Mouse (Mus musculus): Measurements from ENCODE around the gene Ces3b. TPM values are rescaled to one million over a fixed set of nuclear protein-coding genes. Genes with fewer than 3 reads are reported as not detected.
A peak's percentile ranks its signal among the peaks of the same experiment; 100 is the strongest.
"Not testable (repeated sequence)": the region's sequence is repeated elsewhere in the genome, so short reads cannot be mapped to it uniquely, and the experiment has no call there.

The Ces3b gene
- polyA plus RNA-seq, 1 experiment from 2014 or later: not detected

DNA sequence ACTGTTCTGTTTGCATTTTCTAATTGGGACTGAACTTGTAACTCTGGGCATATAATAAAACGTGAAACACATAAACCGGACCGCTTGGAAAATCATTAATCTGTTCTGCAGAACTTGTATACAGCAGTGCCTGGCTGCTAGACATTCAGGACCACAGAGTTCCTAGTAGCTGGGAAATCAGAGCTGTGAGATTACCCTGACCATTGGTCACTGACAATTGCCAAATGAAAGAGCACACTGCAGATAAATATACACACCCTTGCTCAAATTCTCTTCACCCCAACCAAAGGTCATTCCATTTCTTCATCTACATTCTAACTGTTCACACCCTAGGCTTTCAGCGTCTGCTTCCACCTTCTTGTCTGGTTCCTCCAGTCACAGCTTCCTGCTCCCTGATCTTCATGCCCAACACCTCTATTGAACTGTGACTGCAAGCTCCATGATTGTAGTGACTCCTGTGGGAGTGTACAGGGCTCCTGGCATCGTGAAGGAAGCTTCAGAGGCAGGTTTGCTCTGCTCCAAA lies 2.7 kb upstream of the Ces3b start:
- Histone ChIP-seq H3K27ac (replicated peaks) (no peak overlapping the region), H3K4me1 (replicated peaks) (no peaks in the 10 kb centered on the region), H3K9ac (no peak overlapping the region), H3K4me2 (no peak overlapping the region), H3K27me3 (no peaks in the 10 kb centered on the region), H3K36me3 (replicated peaks) (no peaks in the 10 kb centered on the region), H3K4me3 (replicated peaks) (no peak overlapping the region), H3K9me3 (replicated peaks) (no peaks in the 10 kb centered on the region)
- WGBS (ENCODE audit: insufficient replicate concordance): 42% methylated on average over 5 of the region's 5 CpGs
- ATAC-seq (ENCODE audit: insufficient read depth): no peak

DNA sequence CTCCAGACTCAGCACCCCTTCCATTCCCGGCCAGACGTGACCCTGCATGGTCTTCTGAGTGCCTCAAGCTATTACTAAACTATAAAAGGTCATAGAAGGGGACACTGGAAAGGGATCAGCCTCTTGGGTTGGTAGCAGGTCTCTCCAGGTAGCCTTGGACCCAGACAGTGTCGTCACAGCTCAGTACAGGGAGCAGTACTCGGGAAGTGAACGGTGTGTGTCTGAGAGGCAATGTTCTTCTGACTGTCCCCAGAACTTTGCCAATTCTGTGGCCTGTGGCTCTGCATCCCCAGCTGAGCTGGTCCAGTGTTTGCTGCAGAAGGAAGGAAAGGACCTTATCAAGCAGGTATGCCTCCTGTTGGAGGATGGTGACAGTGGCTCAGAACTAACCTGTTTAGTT lies 4.6 kb downstream of the Ces3b start:
- H3K9me3 ChIP-seq (replicated peaks); ATAC-seq (ENCODE audit: insufficient read depth); H3K27ac ChIP-seq (replicated peaks); H3K4me3 ChIP-seq (replicated peaks); H3K27me3 ChIP-seq; H3K36me3 ChIP-seq (replicated peaks); H3K4me2 ChIP-seq; H3K9ac ChIP-seq; H3K4me1 ChIP-seq (replicated peaks): not testable (repeated sequence)
- WGBS (ENCODE audit: insufficient replicate concordance): 75% methylated on average over 5 of the region's 5 CpGs

DNA sequence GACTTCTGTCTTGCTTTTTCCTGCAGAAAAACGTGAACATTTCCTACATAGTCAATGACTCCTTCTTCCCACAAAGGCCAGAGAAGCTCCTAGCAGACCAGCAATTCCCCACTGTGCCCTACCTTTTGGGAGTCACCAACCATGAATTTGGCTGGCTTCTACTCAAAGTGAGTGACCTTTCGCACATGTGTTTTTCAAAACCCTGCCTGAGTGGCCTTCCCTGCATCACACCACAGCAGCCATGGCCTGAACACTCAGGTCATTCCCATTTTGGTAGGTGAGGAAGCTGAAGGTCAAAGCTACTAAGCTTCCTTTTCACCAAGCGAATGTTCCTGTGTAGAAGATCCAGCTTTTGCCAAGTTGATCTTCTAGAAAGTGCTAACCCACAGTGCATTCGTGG lies 5.0 kb downstream of the Ces3b start:
- no peak for ATAC-seq (ENCODE audit: insufficient read depth)
- 45% methylated on average over 4 of the region's 4 CpGs for WGBS (ENCODE audit: insufficient replicate concordance)
- H3K27me3 ChIP-seq: no peaks in the 10 kb centered on the region
- no peaks in the 10 kb centered on the region for H3K4me1 ChIP-seq (replicated peaks)
- H3K9ac ChIP-seq: no peak overlapping the region
- H3K4me2 ChIP-seq: no peak overlapping the region
- H3K9me3 ChIP-seq (replicated peaks): no peaks in the 10 kb centered on the region
- H3K36me3 ChIP-seq (replicated peaks): no peaks in the 10 kb centered on the region
- no peak overlapping the region for H3K27ac ChIP-seq (replicated peaks)
- H3K4me3 ChIP-seq (replicated peaks): no peak overlapping the region

DNA sequence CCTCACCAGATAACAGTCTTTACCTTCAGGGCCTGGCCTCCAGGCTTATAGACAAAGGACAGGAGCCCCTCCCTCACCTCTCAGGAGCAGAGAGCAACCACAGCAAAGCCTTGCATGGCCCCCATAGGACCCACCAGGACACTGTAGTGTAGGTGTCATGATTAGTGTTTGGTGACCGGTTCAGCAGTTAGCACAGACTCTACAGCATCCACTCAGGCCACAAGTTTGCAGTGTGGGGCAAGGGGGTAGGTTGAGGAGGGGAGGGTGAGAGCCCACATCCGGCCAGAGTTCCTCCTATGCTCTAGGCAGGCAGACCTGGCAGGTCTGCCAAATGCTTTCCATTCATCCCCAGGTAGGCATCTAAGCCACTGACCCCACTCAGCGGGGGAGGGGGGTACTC lies 10.4 kb downstream of the Ces3b start:
- ATAC-seq (ENCODE audit: insufficient read depth): no peak
- H3K27ac ChIP-seq (replicated peaks): no peak overlapping the region
- H3K9me3 ChIP-seq (replicated peaks): no peaks in the 10 kb centered on the region
- H3K27me3 ChIP-seq: no peaks in the 10 kb centered on the region
- no peaks in the 10 kb centered on the region for H3K36me3 ChIP-seq (replicated peaks)
- 58% methylated on average over 3 of the region's 3 CpGs for WGBS (ENCODE audit: insufficient replicate concordance)
- H3K4me3 ChIP-seq (replicated peaks): no peak overlapping the region
- no peak overlapping the region for H3K9ac ChIP-seq
- no peaks in the 10 kb centered on the region for H3K4me1 ChIP-seq (replicated peaks)
- no peak overlapping the region for H3K4me2 ChIP-seq

DNA sequence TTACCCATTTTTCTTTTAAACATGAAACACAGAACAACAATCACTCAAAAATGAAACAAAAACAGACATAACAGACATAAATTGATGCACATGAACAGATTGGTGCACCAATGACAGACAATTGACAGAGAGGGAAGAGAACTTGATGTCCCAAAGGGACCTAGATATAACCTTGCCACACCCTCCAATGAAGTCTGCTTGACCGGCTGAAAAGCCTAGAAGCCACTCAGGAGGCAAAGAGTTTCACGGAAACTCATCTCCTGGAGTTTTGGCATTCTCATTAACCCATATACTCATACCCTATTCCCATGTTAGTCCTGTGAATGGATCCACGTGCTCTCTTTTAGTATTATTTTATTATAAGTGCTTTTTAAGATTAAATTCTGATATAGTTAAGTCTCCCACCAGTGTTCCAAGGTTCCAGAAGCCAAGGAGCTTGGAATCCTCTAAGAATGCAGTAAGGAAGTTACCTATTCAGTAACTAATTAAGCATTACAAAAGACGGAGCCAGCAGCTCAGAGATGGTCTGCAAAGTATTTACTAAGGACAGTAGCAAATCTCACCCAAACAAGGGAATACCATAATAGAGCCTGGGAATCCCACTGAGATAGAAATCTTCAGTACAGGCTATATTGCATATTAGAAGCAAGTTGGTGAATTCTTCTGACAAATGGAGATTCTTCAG lies 18.7 kb downstream of the Ces3b start:
- H3K9ac ChIP-seq; H3K4me3 ChIP-seq (replicated peaks); H3K27ac ChIP-seq (replicated peaks); ATAC-seq (ENCODE audit: insufficient read depth); H3K9me3 ChIP-seq (replicated peaks); H3K36me3 ChIP-seq (replicated peaks); H3K4me1 ChIP-seq (replicated peaks); H3K4me2 ChIP-seq; H3K27me3 ChIP-seq: not testable (repeated sequence)
- WGBS (ENCODE audit: insufficient replicate concordance): 56% methylated on average over 4 of the region's 4 CpGs

DNA sequence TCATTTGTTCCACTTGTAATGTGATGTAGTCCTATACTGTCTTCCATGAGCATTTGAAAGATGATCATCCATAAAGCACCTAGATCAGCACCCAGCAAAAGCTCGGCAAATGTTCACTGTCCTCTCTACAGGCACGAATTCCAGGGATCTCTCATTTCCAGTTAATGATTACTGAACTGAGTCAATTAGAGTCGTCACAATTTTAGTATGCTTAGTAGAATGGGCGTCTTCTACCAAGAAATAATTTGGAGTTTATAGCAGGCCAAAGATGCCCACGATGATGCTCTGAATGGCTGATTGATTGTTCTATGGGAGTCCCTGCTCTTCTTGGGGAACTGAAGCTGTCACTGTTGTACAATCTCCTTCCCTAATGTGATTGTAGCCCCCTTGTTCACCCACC lies 20.1 kb downstream of the Ces3b start:
- H3K9ac ChIP-seq; H3K4me1 ChIP-seq (replicated peaks); H3K27me3 ChIP-seq; ATAC-seq (ENCODE audit: insufficient read depth); H3K4me3 ChIP-seq (replicated peaks); H3K27ac ChIP-seq (replicated peaks); H3K9me3 ChIP-seq (replicated peaks); H3K36me3 ChIP-seq (replicated peaks); H3K4me2 ChIP-seq: not testable (repeated sequence)
- 45% methylated on average over 5 of the region's 5 CpGs for WGBS (ENCODE audit: insufficient replicate concordance)

DNA sequence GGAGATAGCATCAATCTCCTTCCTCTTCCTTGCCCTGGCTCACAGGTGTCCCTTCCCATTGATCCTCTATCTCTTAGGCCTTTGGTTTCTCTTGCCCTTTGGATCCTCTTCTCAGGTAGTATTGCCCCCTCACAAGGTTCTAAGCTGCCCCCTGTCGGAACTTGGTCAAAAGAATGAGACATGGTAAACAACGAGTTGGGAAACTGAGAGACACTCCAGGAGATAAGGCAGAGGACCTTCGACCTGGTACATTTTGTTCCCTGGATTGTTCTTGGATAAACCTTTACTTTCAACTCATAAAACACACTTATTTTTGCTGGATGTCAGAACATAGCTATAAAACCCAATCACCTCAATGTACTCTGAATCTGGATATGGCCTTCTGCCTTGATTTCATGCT lies 20.7 kb downstream of the Ces3b start:
- ATAC-seq (ENCODE audit: insufficient read depth): no peak
- no peak overlapping the region for H3K9ac ChIP-seq
- no peaks in the 10 kb centered on the region for H3K27me3 ChIP-seq
- H3K4me1 ChIP-seq (replicated peaks): no peaks in the 10 kb centered on the region
- H3K36me3 ChIP-seq (replicated peaks): no peaks in the 10 kb centered on the region
- H3K4me3 ChIP-seq (replicated peaks): no peak overlapping the region
- no peak overlapping the region for H3K27ac ChIP-seq (replicated peaks)
- WGBS (ENCODE audit: insufficient replicate concordance): 57% methylated on average over 3 of the region's 3 CpGs
- no peaks in the 10 kb centered on the region for H3K9me3 ChIP-seq (replicated peaks)
- no peak overlapping the region for H3K4me2 ChIP-seq

DNA sequence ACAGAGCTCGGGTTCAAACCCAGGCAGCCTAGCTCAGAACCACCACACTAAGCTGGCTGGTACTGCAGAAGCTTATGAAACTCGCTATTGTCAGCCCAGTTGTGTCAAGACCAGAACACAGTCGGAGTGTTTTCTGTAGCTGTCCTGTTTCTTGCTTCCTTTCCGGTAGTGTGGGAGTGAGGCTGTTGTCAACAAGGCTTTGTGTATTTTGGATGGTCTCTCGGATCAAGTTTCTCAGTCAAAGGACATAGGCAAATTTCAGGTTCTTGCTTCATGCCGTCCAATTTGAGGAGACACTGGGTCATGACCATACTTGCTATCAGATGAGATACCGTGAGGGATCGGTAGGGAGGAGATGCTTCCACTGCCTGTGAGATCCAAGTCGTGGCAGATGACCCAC lies 46.3 kb downstream of the Ces3b start:
- Histone ChIP-seq H3K4me2 (no peak overlapping the region), H3K36me3 (replicated peaks) (no peaks in the 10 kb centered on the region), H3K4me3 (replicated peaks) (no peak overlapping the region), H3K27ac (replicated peaks) (no peak overlapping the region), H3K9ac (no peak overlapping the region), H3K9me3 (replicated peaks) (no peaks in the 10 kb centered on the region), H3K4me1 (replicated peaks) (no peaks in the 10 kb centered on the region), H3K27me3 (no peaks in the 10 kb centered on the region)
- 60% methylated on average over 9 of the region's 9 CpGs for WGBS (ENCODE audit: insufficient replicate concordance)
- no peak for ATAC-seq (ENCODE audit: insufficient read depth)

DNA sequence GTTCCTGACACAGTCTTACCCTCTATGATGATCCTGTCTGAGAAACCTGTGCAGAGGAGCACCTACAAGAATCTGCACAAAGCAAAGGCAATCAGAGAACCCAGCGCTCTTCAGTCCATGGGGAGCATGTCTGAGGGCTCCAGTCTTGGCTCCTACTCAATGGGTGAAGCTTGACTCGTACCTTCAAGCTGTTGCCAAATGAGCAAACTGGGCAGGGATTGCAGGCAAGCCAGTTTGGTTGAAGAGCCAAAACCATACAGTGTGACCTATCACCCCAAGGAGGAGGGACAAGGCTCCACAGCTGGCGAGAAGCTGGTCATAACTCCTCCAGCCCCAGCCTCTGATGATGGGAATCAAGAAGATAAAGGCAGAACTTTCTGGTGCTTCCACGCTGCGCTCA lies 48.0 kb downstream of the Ces3b start, which contains the start of gene Ces4a:
TSS of gene Ces4a (plus strand) at position 292 of the 400 bp plus-strand sequence.
- WGBS (ENCODE audit: insufficient replicate concordance): 54% methylated on average over 5 of the region's 5 CpGs

DNA sequence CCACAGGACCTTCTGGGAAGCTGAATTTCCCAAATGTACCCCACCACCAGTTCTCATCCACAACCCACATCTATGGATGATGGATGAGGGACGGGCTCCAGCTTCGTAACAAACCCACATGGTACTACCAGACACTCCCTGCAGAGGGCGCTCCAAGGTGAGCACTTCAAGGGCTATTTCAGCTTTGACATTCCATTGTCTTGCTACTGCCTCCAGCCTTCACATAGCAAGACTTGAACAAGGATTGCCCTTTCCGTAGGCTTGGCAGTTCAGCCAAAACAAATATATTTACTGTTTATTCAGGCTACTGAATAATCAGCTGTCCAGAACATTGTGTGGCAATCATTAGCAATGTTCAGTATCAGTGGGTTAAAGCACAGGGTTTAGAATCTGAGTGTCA lies 54.9 kb downstream of the Ces3b start:
- H3K4me2 ChIP-seq: no peak overlapping the region
- H3K9me3 ChIP-seq (replicated peaks): no peaks in the 10 kb centered on the region
- no peak for ATAC-seq (ENCODE audit: insufficient read depth)
- H3K4me3 ChIP-seq (replicated peaks): no peak overlapping the region
- no peak overlapping the region for H3K27ac ChIP-seq (replicated peaks)
- WGBS (ENCODE audit: insufficient replicate concordance): 13% methylated on average over 4 of the region's 4 CpGs
- no peak overlapping the region for H3K9ac ChIP-seq
- H3K4me1 ChIP-seq (replicated peaks): no peaks in the 10 kb centered on the region
- H3K36me3 ChIP-seq (replicated peaks): no peaks in the 10 kb centered on the region
- peaks cover 8% of the 10 kb centered on the region for H3K27me3 ChIP-seq

More for the DNA sequence above, 48.0 kb downstream of the Ces3b start, which contains the start of gene Ces4a:
- Histone ChIP-seq H3K27ac (replicated peaks) (no peak within 1 kb of the TSS), H3K4me3 (replicated peaks) (no peak within 1 kb of the TSS), H3K36me3 (replicated peaks) (no peaks in the 10 kb centered on the region), H3K9me3 (replicated peaks) (no peaks in the 10 kb centered on the region), H3K4me1 (replicated peaks) (no peaks in the 10 kb centered on the region), H3K9ac (no peak within 1 kb of the TSS), H3K4me2 (no peak within 1 kb of the TSS), H3K27me3 (no peaks in the 10 kb centered on the region)
- no peak for ATAC-seq (ENCODE audit: insufficient read depth)

DNA sequence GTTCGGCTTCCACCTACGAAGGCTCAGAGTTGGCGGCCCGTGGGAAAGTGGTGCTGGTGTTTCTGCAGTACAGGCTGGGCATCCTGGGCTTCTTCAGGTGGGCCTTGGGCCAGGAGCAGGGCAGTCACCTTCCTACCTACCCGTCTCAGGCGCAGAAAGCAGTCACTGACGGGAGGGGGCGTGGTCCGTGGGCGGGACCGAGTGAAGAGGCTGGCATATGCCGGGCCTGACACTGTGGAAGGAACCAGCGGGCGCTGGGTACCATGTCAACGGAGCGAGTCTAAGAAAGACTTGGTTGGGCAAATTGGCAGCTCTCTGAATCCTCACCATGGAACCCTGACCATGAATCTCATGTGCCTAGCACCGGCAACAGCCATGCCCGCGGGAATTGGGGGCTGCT lies 58.8 kb downstream of the Ces3b start:
- Histone ChIP-seq H3K4me3 (replicated peaks) (no peak overlapping the region), H3K4me2 (peak overlapping the region; percentile 21), H3K4me1 (replicated peaks) (no peaks in the 10 kb centered on the region), H3K36me3 (replicated peaks) (no peaks in the 10 kb centered on the region), H3K27ac (replicated peaks) (no peak overlapping the region), H3K27me3 (peaks cover 8% of the 10 kb centered on the region), H3K9me3 (replicated peaks) (no peaks in the 10 kb centered on the region), H3K9ac (no peak overlapping the region)
- WGBS (ENCODE audit: insufficient replicate concordance): 30% methylated on average over 19 of the region's 19 CpGs
- ATAC-seq (ENCODE audit: insufficient read depth): no peak

All from liver, embryonic 15.5 days (tissue).